Mouse (Mus musculus) olfactory bulb, adult 2 months (tissue): Measurements from ENCODE around the gene Edaradd.

Source experiments
- CTCF ChIP-seq: fragments of 200-500 bp; IDR thresholded peaks from 2 replicates; pipeline ENCODE4 v1.5.1; 2012; ENCODE audit warnings: low read depth, mild to moderate bottlenecking, low read length, moderate library complexity; ENCODE audit not compliant: insufficient read depth
- POLR2A ChIP-seq: fragments of 200-500 bp; IDR thresholded peaks from 2 replicates; pipeline ENCODE4 v1.6.1; 2012; ENCODE audit warnings: mild to moderate bottlenecking, low read depth, low read length, moderate library complexity; ENCODE audit not compliant: insufficient read depth

DNA sequence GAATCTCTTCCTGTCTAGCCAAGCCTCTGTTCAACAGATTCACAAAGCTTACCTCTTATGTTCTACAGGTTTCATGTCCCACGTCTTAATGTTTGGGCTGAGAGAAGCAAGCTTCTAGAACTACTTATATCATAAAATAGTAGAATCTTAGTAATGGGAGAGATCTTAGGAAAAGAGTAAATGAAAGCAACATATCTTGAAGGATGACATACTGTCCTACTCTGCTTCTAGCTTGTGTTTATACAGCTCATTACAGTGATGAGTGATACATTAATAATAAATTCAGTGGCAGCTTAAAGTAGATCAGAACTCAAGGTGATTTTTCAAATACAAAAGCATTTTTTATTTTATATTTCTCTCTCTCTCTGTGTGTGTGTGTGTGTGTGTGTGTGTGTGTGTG lies 55.4 kb downstream of the Edaradd start, which contains the start of gene Lgals8:
- TF ChIP-seq POLR2A (no peak), CTCF (no peak)
